Mouse (Mus musculus) cerebellum, postnatal 4 days (tissue): ENCODE data around the gene Gm21627.
"Not testable (repeated sequence)": the region's sequence is repeated elsewhere in the genome, so short reads cannot be mapped to it uniquely, and the experiment has no call there.

Experiments used
- DNase-seq, 2 experiments: peaks; one replicate each; pipeline ENCODE4 v3.0.0; 2022; ENCODE audit warnings: low spot score in 2 of 2, mixed read lengths in 1 of 2

The Gm21627 gene

GRCm38 (mm10) chrY:63228127-63228526 is at the start of gene Gm21627:
Gene Gm21627, plus strand, starts transcription at chrY:63228427.
- DNase-seq, result not testable (repeated sequence)
